Mouse (Mus musculus): ENCODE measurements around the gene Jade3. TPM values are rescaled to one million over a fixed set of nuclear protein-coding genes. Genes with fewer than 3 reads are reported as not detected.
"Not testable (repeated sequence)": the region's sequence is repeated elsewhere in the genome, so short reads cannot be mapped to it uniquely, and the experiment has no call there.

Jade3 gene
- total RNA-seq (2021) = 1 to 10 TPM in 1 of 2 experiments, under 1 TPM in 1; 1.00 to 1.1 TPM
- long read RNA-seq, experiment 1 = 0 reads
- long read RNA-seq, experiment 2, full-length matches to known transcripts = 1 of 1 reads
- long read RNA-seq, experiment 2, partial matches to known transcripts = 0 of 1 reads
- long read RNA-seq, experiment 2, other reads (novel, unspliced or antisense) = 0 of 1 reads

GRCm38 (mm10) chrX:20425140-20425838 is at the start of gene Jade3:
TSS of gene Jade3 (plus strand) at chrX:20425688.
- intact Hi-C loops (cut with DNase I; ENCODE audit: low total_unique reads) = no loop called here
- peak; percentile 75 for DNase-seq

GRCm38 (mm10) chrX:20379347-20380014 is 46.0 kb upstream of the Jade3 start:
- no peak for DNase-seq
- intact Hi-C loops (cut with DNase I; ENCODE audit: low total_unique reads) = no loop called here

GRCm38 (mm10) chrX:20382260-20382659 is 43.2 kb upstream of the Jade3 start:
- intact Hi-C loops (cut with DNase I; ENCODE audit: low total_unique reads) = no loop called here
- no peak for DNase-seq

GRCm38 (mm10) chrX:20387006-20387405 is 38.5 kb upstream of the Jade3 start:
- no peak for DNase-seq
- intact Hi-C loops (cut with DNase I; ENCODE audit: low total_unique reads) = no loop called here

GRCm38 (mm10) chrX:20391964-20392363 is 33.5 kb upstream of the Jade3 start:
- DNase-seq; intact Hi-C loops (cut with DNase I; ENCODE audit: low total_unique reads): not testable (repeated sequence)

DNA sequence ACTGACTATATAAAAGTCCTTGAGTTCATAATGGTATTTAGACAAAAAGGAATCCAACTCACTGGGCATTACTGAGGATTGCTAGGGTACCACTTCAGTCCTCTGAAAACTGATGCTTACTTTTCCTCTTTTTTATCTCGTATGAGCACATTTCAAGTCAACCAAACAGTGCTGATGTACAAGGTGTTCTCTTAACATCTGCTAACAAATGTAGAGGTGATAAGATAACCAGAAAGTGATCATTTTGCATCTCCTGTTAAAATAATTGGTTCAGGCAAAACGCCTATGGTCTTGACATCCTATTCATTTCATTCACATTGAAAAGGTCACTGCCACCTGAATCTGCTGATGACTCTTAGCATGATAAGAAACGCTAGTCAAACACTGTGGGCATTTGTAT is 32.5 kb upstream of the Jade3 start:
- intact Hi-C loops (cut with DNase I; ENCODE audit: low total_unique reads) = no loop called here
- DNase-seq = no peak

GRCm38 (mm10) chrX:20404068-20404467 is 21.4 kb upstream of the Jade3 start:
- intact Hi-C loops (cut with DNase I; ENCODE audit: low total_unique reads) = no loop called here
- no peak for DNase-seq

- intact Hi-C loops (cut with DNase I; ENCODE audit: low total_unique reads) = no loop called here
- DNase-seq = no peak
Measured at GRCm38 (mm10) chrX:20406909-20407308, 18.6 kb upstream of the Jade3 start.

GRCm38 (mm10) chrX:20407676-20408075 is 17.8 kb upstream of the Jade3 start:
- no peak for DNase-seq
- intact Hi-C loops (cut with DNase I; ENCODE audit: low total_unique reads) = no loop called here

DNA sequence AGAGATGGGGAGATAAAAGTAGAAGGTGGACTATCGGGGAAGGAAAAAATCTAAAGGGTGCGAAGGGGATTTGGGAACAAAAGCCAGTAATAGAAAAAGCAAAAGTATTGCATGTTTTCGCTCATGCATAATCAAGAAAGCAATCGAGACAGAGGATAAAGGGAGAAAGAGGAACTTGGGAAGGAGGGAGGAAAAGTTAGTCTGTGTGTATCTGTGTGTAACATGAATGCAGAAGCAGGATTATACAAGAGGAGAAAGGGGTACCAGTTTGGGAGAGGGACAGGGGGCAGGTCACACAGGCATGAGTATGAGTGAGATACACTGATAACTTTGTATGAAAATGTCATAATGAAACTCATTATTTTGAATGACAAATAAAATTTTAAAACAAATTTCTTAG is 14.1 kb upstream of the Jade3 start:
- no peak for DNase-seq
- intact Hi-C loops (cut with DNase I; ENCODE audit: low total_unique reads) = no loop called here

- DNase-seq = no peak
- intact Hi-C loops (cut with DNase I; ENCODE audit: low total_unique reads) = no loop called here
Measured at GRCm38 (mm10) chrX:20412221-20412620, 13.3 kb upstream of the Jade3 start.

DNA sequence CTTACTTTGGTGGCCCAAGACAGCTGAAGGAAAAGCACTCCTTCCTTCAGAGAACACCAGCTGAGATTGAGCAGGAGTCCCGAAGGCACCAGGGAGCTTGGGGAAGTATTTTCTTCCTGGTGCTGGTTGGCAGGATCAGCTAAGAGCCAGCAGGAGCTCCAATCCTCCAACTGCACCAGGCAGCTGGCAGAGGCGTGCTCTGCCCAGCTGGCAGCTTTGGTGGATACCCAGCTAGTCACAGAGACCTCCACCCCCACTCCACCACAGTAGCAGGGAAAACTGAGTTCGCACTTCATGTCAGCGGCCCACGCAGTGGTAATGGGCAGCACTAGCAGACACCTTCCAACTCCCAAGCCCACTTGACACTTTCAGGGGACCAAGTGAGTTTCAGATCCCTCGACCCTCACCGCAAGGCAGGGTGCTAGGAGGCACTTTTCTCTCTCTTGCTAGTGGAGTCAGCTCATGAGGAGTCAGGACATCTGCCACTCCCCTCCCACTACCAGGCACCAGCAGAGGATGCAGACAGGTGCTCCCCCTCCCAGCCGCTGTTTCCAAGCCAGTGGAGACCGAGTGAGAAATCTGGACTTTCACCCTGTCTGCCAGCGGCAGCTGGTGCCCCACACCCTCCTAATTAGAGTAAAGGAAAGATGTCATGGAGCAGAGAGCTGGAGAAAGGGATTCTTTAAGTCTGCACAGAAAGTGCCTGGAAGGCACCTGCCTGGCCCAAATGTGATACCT is 10.4 kb upstream of the Jade3 start:
- DNase-seq = no peak
- intact Hi-C loops (cut with DNase I; ENCODE audit: low total_unique reads) = no loop called here

GRCm38 (mm10) chrX:20418461-20418860 is 7.0 kb upstream of the Jade3 start:
- DNase-seq = no peak
- intact Hi-C loops (cut with DNase I; ENCODE audit: low total_unique reads) = no loop called here

GRCm38 (mm10) chrX:20419536-20419935 is 6.0 kb upstream of the Jade3 start:
- intact Hi-C loops (cut with DNase I; ENCODE audit: low total_unique reads) = no loop called here
- no peak for DNase-seq

- intact Hi-C loops (cut with DNase I; ENCODE audit: low total_unique reads) = no loop called here
- peak; percentile 8 for DNase-seq
Measured at GRCm38 (mm10) chrX:20425839-20426449, 456 bp downstream of the Jade3 start.

- intact Hi-C loops (cut with DNase I; ENCODE audit: low total_unique reads) = no loop called here
- DNase-seq = no peak
Measured at GRCm38 (mm10) chrX:20483213-20483612, 57.7 kb downstream of the Jade3 start.

- intact Hi-C loops (cut with DNase I; ENCODE audit: low total_unique reads) = no loop called here
Measured at GRCm38 (mm10) chrX:20497682-20498081, 72.2 kb downstream of the Jade3 start.

DNA sequence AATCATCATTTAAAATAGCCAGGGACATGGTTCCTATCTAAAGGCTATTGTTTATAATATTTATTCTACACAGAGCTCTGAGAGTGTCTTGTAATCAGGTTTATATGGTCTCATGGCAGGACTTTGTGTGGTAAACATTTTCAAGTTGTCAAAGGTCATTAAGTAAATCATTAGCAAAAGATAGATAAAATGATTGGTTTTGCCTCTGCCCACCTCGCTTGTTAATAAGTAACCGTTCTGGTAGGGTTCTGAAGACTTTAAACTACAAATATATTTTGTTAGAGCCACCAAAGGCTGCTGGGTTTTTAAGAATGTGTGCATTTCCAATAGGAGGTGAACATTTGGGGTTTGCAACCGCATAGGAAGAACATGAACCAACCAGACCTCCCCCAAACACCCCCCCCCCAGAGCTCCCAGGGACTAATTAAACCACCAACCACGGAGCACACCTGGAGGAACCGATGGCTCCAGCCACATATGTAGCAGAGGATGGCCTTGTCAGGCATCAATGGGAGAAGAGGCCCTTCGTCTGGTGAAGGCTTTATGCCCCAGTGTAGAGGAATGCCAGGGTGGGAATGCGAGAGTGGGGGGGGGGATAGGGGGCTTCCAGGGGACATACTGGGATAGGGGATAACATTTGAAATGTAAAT is 94.9 kb downstream of the Jade3 start:
- intact Hi-C loops (cut with DNase I; ENCODE audit: low total_unique reads) = no loop called here
- no peak for DNase-seq

More at GRCm38 (mm10) chrX:20497682-20498081, 72.2 kb downstream of the Jade3 start:
- no peak for DNase-seq

- intact Hi-C loops (cut with DNase I; ENCODE audit: low total_unique reads) = no loop called here
Measured at GRCm38 (mm10) chrX:20521578-20521977, 96.1 kb downstream of the Jade3 start.

More at GRCm38 (mm10) chrX:20521578-20521977, 96.1 kb downstream of the Jade3 start:
- no peak for DNase-seq

All from gastrocnemius, postnatal 14 days (tissue).